Mouse (Mus musculus) embryo, embryonic 10 days (tissue): ENCODE measurements at regions not wholly inside any gene's neighbourhood (a gene's known extent, or its start where the extent isn't known, plus 50 kb on each side); places are given as distances from the start of the nearest gene placed in this dataset.
A peak's percentile ranks its signal among the peaks of the same experiment; 100 is the strongest.
"Not testable (repeated sequence)": the region's sequence is repeated elsewhere in the genome, so short reads cannot be mapped to it uniquely, and the experiment has no call there.

Experiments
- DNase-seq: peaks from one replicate; pipeline ENCODE4 v3.0.0-alpha.2; 2015; ENCODE audit warnings: low spot score

- no peak for DNase-seq
Measured at GRCm38 (mm10) chr4:105641582-105641981, 148.1 kb upstream of the Gm12728 start.

GRCm38 (mm10) chr4:105648820-105649446 is 140.7 kb upstream of the Gm12728 start:
- DNase-seq: peak; percentile 70

- DNase-seq: no peak
Measured at GRCm38 (mm10) chr4:105649447-105649833, 140.2 kb upstream of the Gm12728 start.

GRCm38 (mm10) chr4:105656071-105656655 is 133.5 kb upstream of the Gm12728 start:
- DNase-seq: peak; percentile 11

- peak; percentile 28 for DNase-seq
Measured at GRCm38 (mm10) chr4:105658581-105658980, 131.1 kb upstream of the Gm12728 start.

- no peak for DNase-seq
Measured at GRCm38 (mm10) chr4:105676690-105677089, 113.0 kb upstream of the Gm12728 start.

- no peak for DNase-seq
Measured at GRCm38 (mm10) chr4:105690716-105691115, 99.0 kb upstream of the Gm12728 start.

GRCm38 (mm10) chr4:105692380-105692779 is 97.3 kb upstream of the Gm12728 start:
- no peak for DNase-seq

GRCm38 (mm10) chr4:105695895-105696294 is 93.8 kb upstream of the Gm12728 start:
- DNase-seq: no peak

- DNase-seq: no peak
Measured at GRCm38 (mm10) chr4:105697123-105697522, 92.5 kb upstream of the Gm12728 start.

- no peak for DNase-seq
Measured at GRCm38 (mm10) chr4:105702036-105702435, 87.6 kb upstream of the Gm12728 start.

GRCm38 (mm10) chr4:105703408-105703807 is 86.3 kb upstream of the Gm12728 start:
- DNase-seq: no peak

GRCm38 (mm10) chr4:105704271-105704670 is 85.4 kb upstream of the Gm12728 start:
- no peak for DNase-seq

GRCm38 (mm10) chr4:105705996-105706395 is 83.7 kb upstream of the Gm12728 start:
- no peak for DNase-seq

- DNase-seq: no peak
Measured at GRCm38 (mm10) chr4:105708080-105708796, 81.4 kb upstream of the Gm12728 start.

- no peak for DNase-seq
Measured at GRCm38 (mm10) chr4:105713956-105714355, 75.7 kb upstream of the Gm12728 start.

- DNase-seq: no peak
Measured at GRCm38 (mm10) chr4:105718080-105718479, 71.6 kb upstream of the Gm12728 start.

GRCm38 (mm10) chr4:105728696-105729095 is 61.0 kb upstream of the Gm12728 start:
- DNase-seq: peak; percentile 53

- no peak for DNase-seq
Measured at GRCm38 (mm10) chr4:105730900-105731299, 58.8 kb upstream of the Gm12728 start.

- DNase-seq: not testable (repeated sequence)
Measured at GRCm38 (mm10) chr4:105735116-105735515, 54.6 kb upstream of the Gm12728 start.
